Mouse (Mus musculus): ENCODE results near the gene Nrip3. TPM values are rescaled to one million over a fixed set of nuclear protein-coding genes. Genes with fewer than 3 reads are reported as not detected.

The Nrip3 gene
- total RNA-seq, 2 experiments from 2014 or later: 83.4 to 98.3 TPM

DNA sequence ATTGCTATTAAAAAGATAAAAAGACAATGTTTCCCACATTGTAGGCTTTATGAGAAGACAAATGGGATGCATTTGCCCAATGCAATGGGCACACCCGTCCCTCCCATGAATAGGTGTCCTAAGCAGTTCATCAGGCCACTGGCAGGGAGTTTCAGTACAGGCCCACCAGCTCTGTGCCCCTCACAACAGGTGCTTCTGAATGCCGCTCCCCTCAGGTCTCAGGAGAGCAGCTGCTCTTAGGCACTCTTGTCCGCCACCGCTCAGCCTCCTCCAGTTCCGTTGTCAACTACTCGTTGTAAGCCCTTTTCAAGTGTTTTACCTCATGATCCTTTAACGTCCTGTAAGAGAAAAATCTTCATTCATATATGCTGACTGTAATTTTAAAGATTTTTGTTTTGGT, 69.6 kb downstream of the Nrip3 start:
- intact Hi-C loops (cut with DNase I): no loop called here
- DNase-seq (ENCODE audit: low spot score in 2 of 2): no peak

DNA sequence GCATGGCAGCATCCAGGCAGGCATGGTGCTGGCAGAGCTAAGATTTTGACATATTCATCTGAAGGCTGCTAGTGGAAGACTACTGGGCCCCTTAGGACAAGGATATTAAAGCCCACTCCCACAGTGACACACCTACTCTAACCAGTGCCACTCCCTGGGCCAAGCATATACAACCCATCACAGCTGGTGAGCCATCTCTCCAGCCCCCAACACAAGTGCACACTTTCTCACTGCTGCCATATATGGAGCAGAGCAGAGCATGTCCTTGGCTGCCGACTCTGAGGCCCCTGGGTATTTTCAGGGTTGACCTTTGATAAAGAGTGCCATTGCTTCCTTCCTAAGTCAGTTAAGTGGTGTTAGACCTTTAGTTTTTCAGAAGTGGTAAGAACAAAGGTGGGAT, 71.8 kb downstream of the Nrip3 start:
- intact Hi-C loops (cut with DNase I): no loop called here
- no peak for DNase-seq (ENCODE audit: low spot score in 2 of 2)

DNA sequence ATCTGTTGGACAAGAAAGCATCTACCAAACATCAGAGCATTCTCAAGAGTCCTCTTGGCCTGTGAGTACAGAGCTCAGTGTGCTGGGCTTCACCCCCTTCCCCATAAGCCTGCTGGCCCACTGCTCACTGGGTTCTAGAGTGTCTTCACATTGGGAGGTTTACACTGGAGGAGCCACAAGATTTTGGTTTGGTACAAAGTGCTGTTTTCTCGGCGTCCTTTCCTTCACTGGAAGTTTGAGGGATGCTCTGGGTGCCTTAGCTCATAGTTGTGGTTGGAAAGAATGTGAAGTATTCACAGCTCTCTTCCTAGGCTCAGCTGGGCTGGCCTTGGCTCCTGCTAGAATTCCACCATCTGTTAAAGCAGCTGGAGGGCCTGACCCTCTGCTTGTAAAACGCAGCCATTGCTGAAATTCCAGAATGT, 72.9 kb downstream of the Nrip3 start:
- intact Hi-C loops (cut with DNase I): no loop called here
- no peak for DNase-seq (ENCODE audit: low spot score in 2 of 2)

Other genes with a start within 250 kb of the Nrip3 start
- gene St5, start 78.4 kb downstream of the Nrip3 start, total RNA-seq (2021): 10 to 100 TPM; 12.8 to 23.4 TPM
- gene Akip1, start 78.3 kb downstream of the Nrip3 start, total RNA-seq (2021): 1 to 10 TPM; 5.2 to 5.7 TPM
- gene BC051019, start 58.2 kb downstream of the Nrip3 start, total RNA-seq (2021): not detected
- not detected for gene Ascl3, start 50.3 kb downstream of the Nrip3 start, total RNA-seq (2021)
- 10 to 100 TPM; 87.6 to 95.3 TPM for gene Tmem9b, start 29.1 kb downstream of the Nrip3 start, total RNA-seq (2021)
- 1 to 10 TPM in 1 of 2 experiments, under 1 TPM in 1; 0.94 to 1.2 TPM for gene Scube2, start 83.7 kb upstream of the Nrip3 start, total RNA-seq (2021)
- 100 to 1,000 TPM; 228 to 243 TPM for gene Dennd5a, start 178.4 kb upstream of the Nrip3 start, total RNA-seq (2021)
- 10 to 100 TPM; 51.4 to 56.6 TPM for gene Tmem41b, start 204.9 kb upstream of the Nrip3 start, total RNA-seq (2021)
- 100 to 1,000 TPM in 1 of 2 experiments, 10 to 100 TPM in 1; 92.1 to 100 TPM for gene Ipo7, start 236.2 kb upstream of the Nrip3 start, total RNA-seq (2021)

Measured in left cerebral cortex, postnatal 36 days (tissue).